Mouse (Mus musculus) megakaryocyte progenitor cell, adult 5-6 weeks (primary cell): ENCODE results near the gene Cyp2t4. TPM values are rescaled to one million over a fixed set of nuclear protein-coding genes. Genes with fewer than 3 reads are reported as not detected.

Experiments used
- ATAC-seq: replicated peaks from 2 replicates; pipeline ENCODE4 v1.8.0; 2016; ENCODE audit warnings: mild to moderate bottlenecking, moderate TSS enrichment, inconsistent platforms; ENCODE audit not compliant: poor library complexity
- total RNA-seq, 2 experiments: library from RNA; stranded (forward) in 1 of 2; stranded (reverse) in 1 of 2; fragments of 157-497, 149-512 nt in 1 of 2; fragments of 200-1000 nt in 1 of 2; gene quantifications; 2 replicates each; pipeline versions ENCODE4 v1.2.3 to v1.2.4; 2015 to 2017

Cyp2t4 gene
- total RNA-seq, 2 experiments from 2014 or later: not detected

GRCm38 (mm10) chr7:27159882-27160281 lies 6.4 kb downstream of the Cyp2t4 start:
- ATAC-seq: peak; percentile 96

DNA sequence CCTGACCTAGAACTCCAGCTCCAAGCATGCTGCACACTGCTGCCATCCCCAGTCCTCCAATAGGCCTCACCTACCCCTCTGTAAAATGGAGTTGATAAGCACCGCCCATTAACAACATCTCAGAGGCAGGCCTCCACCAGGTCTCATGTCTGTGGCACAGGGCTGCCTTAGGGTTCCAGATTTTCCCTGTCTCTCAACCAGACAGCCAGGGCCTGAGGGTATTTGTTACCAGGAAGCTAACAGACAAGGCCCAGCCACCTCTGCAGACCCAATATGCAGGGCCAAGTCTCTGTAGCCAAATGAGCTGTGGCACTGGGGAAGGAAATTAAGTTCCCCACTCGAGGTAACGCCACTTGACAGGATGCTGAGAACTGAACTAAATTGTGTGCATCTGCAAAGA lies 7.4 kb downstream of the Cyp2t4 start:
- no peak for ATAC-seq

DNA sequence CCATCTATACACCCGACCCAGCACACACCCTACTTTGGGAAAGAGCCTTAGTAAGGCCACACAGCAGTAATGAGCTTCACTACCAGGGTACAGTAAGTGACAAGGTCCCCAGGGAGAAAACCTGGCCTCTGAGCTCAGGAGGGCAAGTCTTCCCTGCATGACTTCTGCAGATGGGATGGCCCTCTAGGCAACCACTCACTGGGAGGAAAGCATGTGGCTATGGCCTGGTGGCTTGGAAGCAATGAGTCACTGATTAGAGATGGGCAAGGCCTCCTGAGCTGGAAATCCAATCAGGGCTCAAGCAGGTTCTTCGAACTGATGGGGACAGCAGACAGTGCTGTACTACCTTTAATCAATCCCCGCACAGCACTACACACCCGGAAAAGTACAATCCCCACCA lies 8.2 kb downstream of the Cyp2t4 start:
- no peak for ATAC-seq

DNA sequence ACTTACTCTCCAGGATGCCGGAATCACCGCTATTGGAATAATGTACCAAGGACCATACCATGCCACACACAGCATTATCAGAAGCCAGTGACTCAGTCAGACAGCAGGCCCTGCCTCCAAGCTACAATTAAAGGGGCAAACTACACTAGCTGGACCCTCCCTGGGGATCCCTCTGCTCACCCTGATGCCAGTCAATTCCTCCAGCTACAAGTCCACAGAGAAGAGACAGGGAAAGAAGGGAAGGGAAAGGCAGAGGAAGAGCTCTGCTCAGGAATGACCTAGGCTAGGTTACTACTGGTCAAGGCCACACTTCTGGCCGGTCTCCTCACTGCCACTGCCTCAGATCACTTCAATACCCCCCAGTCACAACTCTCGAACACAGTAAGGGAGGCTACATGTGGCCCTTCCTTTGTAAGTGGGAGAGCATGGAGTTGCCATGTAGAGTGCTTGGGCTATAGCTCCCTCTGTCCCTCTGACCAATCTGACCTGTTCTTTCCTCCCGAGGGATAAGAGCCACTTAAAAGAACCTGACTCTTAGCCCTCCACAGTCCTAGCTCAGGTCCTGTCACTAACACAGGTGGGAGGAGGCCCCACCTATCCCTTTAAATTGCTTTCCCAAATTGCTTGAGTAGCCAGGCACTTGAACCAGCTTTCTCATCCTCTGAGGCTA lies 9.4 kb downstream of the Cyp2t4 start:
- no peak for ATAC-seq

DNA sequence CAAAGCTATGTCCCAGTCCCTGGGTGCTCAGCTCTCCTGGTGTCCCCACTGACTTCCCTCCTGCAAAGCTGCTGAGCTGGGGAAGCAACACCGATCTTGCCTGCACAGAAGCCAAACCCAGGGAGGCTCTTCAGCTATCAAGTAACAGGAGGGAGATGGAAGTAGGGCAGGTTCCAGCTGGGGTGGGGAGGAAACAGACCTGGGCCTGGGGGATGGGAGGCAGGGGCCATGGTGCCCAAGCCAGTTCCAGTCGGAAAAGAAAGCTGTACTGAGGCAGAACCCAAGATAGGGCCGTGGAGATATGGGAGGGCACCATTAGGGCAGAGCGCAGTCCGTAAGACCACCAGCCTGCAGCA lies 9.9 kb downstream of the Cyp2t4 start:
- no peak for ATAC-seq

DNA sequence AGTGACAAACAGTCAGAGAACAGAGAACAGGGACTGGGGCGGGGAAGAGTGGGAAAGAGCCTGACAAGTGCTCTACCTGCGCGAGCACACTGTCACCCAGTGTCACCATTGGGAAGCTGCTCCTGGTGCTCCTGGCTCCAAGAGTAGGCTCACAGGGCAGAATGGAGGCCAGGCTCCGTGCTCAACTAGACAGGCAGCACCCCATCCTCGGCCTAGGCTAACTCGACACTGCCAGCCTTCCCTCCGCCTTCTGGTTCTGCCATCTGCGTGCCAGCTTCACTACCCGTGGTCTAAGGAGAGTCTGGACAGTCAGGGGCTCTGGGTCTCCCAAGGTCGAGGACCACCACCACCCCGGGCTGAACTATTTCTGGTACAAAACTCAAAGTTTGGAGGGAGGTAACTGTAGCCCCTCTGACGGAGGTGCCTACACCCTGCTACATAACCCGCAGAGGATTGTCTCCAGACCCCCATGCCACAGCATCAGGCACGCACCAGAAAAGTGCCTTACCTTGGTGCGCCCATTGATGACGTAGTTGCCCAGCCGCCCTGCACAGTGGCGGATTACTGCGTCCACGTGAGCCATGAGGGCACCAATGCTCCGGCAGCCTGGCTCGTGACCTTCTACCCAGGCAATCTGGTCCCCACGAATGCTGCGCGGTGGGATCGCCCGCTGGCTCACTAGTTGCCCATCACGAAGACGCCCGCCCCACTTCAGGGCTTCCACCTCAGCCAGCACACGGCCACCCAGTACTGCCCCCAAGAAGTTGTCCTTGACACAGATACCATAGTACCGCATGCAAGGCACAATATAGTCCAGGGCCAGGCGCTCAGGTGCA lies 10.8 kb downstream of the Cyp2t4 start:
- no peak for ATAC-seq

- no peak for ATAC-seq
Observed at GRCm38 (mm10) chr7:27165007-27165655, 11.6 kb downstream of the Cyp2t4 start.

- ATAC-seq: no peak
Observed at GRCm38 (mm10) chr7:27165696-27166095, 12.2 kb downstream of the Cyp2t4 start.

DNA sequence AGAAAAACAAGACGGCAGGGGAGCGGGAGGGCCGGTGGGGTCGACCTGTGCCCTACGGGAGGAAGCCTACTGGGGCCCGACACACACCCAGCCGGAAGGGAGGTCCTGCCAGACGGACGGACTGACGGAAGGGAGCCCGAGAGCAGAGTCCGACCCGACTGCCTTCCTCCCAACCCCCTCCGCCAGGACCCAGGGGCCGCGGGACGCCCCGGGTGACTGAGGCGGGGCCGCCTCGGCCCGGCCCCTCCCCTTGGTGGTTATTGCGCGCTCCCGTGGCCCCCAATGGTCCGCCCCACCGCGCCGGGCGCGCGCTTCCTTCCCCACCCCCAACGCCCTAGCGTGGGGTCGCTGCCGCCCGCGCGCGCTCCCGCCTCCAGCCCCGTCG lies 12.7 kb downstream of the Cyp2t4 start:
- peak; percentile 66 for ATAC-seq

GRCm38 (mm10) chr7:27166614-27167474 lies 13.3 kb downstream of the Cyp2t4 start, which contains the start of gene Egln2:
Egln2 (minus strand) TSS chr7:27166802.
- ATAC-seq: peak; percentile 66

DNA sequence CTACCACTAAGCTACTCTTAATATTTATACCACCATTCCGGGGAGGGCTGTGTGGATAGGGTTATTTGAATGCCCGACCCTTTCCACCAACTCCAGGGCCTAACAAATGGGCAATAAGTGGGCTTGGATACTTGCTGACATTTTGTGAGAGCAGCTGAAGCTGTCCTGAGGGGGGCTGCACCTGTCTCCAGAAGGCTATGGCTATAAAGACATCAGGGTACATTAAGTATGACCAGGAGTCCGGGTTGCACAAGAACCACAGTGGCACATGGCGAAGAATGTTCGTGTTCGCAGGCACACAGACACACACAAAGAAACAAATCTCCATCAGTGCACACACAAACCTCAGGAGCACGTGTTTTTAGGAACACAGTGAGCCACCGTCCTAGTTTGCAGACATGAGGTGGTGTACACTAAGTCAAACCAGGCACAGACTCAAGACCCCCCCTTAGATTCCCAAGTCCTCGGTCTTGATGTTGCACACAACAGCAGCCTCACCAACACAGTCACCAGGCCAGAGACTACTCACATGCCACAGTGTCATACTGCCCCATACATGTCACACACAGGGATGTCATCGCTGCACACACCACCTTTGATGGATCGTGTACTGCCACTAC lies 14.1 kb downstream of the Cyp2t4 start:
- ATAC-seq: peak; percentile 2

DNA sequence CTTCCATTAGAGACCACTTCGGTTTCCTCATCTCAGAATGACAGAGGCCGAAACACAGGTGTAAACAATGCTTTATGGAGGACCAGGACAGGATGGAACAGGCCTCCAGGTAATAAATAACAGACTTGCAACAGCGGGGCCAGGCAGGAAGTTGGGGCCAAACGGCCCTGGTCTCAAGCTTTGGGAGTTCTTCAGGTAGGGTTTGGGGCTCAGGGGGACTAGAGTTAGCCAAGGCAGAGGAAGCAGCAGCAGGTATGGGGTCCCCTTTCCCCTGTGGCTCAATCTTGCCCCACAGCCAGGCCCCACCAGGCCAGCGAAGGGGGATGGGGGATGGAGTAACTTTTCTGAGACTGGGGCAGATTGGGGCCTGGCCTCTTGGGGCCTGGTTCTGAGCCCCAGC lies 14.9 kb downstream of the Cyp2t4 start:
- no peak for ATAC-seq

GRCm38 (mm10) chr7:27170981-27171380 lies 17.5 kb downstream of the Cyp2t4 start:
- no peak for ATAC-seq

DNA sequence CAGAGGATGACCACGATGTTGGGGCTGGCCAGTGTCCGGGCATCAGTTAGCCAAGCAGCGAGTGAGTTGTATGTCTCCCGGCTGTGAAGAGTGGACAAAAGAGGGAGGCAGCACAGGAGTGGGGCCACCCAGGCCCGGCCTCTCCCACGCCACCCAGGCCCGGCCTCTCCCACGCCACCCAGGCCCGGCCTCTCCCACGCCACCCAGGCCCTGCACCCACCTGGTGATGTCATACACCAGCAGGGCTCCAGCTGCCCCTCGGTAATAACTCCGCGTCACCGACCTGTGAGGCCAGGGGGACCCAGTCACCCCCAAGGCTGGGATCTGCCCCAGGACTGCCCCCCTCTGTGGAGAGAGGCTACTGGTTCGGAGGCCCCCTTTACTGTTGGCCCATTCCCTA lies 21.0 kb downstream of the Cyp2t4 start:
- ATAC-seq: no peak

DNA sequence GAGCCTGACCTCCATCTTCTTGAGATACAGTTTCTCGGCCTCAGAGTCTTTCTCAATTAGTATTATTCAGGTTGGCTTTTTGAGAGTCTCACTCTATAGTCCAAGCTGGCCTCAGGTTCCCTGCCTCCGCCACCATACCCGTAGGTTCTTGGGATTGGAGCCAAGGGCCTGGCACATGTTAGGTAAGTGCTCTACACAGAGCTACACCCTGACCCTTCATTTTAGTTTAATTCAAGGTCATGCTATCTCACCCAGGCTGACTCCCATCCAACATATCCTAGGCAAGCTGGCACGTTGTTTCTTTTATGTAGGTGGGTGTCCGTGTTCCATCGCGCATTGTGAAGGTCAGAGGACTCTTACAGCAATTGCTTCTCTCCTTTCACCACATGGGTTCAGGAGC lies 21.4 kb downstream of the Cyp2t4 start:
- no peak for ATAC-seq

DNA sequence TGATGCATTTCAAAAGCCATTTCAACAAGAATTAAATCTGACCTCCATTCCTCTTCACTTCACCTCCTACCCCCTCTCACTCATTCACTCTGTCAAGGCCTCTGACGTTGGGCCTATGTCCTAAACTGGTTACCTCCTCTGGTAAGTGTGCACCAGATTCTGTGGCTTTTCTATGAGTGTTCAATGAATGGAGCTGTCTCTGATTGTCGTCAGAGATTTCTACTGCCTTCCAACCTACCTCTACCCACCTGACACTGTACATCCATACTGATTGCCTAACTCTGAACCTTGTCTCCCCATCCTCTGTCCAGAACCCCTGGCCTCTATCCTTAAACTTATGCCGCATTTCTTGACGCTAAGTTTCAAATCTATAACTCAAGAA lies 24.4 kb downstream of the Cyp2t4 start:
- ATAC-seq: peak; percentile 1; the same call in 1 of the 2 replicates

DNA sequence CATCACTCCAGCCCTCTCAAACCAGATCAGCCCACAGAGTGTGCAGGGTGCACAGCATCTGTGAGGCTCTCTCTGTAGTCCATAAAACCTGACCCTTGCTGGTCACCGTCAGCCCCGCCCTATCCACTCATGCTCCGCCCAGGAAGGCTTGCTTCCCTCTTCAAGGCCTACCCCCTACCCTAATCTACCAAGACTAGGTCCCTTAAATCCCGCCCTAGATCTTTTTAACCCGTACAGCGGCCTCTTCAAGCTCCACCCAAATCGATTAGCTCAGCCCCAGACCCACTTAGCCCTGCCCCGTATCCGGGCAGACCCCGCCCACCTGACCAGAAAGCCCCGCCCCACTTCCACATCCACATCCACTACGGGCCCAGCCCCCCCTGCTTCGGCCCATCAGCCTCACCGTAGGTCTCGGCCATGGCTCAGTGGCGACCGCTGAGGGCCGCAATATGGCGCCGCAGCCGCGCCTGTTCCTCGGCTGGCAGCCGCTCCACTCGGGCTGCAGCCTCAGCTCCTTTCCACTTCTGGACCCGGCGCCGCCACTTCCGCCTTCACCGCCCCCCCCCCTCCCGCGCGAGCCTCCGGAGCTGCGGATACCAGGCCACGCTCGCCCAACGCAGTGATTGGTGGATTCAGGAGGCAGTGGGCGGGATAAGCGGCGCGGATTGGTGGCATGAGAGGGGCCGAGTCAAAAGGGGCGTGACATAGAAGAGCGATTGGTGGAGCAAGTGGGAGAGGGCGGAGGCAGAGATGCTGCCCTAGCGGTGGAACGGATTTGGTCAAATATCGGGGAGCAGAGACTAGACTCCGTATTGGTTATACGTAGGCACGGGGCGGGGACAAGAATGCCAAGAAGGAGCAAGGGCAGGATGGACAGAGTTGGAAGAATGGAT lies 25.1 kb downstream of the Cyp2t4 start, which contains the start of gene Rab4b:
Rab4b (minus strand) TSS at position 573 of the 893 bp plus-strand sequence.
- peak; percentile 91 for ATAC-seq

DNA sequence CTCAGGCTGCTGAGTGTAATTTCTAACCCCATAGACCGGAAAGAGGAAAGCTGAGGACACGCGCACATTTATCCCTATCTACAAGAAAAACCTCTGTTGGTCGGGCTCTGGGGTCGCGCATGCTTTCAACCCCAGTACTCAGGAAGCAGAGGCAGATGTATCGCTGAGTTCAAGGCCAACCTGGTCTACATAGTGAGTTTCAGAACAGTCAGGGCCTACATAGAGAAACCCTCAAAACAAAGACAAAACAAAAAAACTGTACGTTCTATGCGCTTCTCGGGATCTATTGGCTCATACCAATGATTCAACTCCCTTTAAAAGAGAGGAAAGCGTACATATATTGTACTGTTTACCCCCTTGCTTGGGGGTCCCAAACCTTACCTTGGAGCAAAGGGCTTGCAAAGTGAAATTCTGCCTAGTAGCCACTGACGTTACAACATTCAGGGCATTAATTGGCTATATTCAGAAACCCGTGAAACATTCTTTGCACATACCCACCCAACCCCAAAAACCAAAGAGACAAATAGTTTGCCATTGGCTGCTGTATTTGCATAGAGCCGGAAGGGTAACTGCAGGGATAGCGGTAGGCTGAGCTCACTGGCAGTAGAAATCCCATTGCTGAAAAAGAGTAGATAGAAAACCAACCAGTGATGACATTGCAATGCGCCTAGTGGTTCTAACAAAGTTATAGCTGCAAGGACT lies 25.9 kb downstream of the Cyp2t4 start:
- no peak for ATAC-seq

DNA sequence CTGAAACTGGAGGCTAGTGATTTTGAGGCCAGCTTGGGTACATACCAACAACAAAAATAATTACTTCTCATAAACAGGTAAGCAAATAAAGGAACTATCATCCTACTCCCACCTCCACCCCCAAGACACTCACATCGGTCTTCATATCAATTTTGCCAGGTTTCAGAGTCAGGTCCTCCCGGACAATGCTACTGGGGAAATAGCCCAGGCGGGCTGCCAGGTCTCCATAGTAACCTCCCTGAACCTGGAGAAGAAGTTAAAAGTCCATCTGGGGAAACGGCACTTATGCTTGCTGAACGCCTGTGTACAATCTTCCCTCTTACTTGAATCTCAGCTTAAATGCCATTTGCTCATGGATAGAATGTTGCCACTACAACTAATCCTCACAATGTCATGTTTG lies 26.5 kb downstream of the Cyp2t4 start:
- ATAC-seq: no peak
